Mouse (Mus musculus) CH12.LX (cell line): ENCODE data around the gene Abhd16b.

Source experiments
- CTCF ChIP-seq, 2 experiments: IDR thresholded peaks in 1 of 2; conservative IDR thresholded peaks in 1 of 2; 2 replicates each; pipeline ENCODE4 v1.5.1; 2011 to 2012; ENCODE audit warnings: low read depth in 2 of 2, low read length in 2 of 2, improper control_type of control experiment in 1 of 2, inconsistent platforms in 1 of 2, mild to moderate bottlenecking in 1 of 2, moderate library complexity in 1 of 2
- ELF1 ChIP-seq: IDR thresholded peaks from 2 replicates; pipeline ENCODE4 v1.6.1; 2014; ENCODE audit warnings: low read depth, mild to moderate bottlenecking, inconsistent platforms, low read length, improper control_type of control experiment
- EP300 ChIP-seq: IDR thresholded peaks from 2 replicates; pipeline ENCODE4 v1.6.1; 2011; ENCODE audit warnings: low read length, improper control_type of control experiment
- JUND ChIP-seq: conservative IDR thresholded peaks from 2 replicates; pipeline ENCODE4 v1.6.1; 2011; ENCODE audit warnings: low read depth, low read length, improper control_type of control experiment
- MAX ChIP-seq: IDR thresholded peaks from 2 replicates; pipeline ENCODE4 v1.6.1; 2011; ENCODE audit warnings: low read length, improper control_type of control experiment
- MAZ ChIP-seq: IDR thresholded peaks from 2 replicates; pipeline ENCODE4 v1.6.1; 2012; ENCODE audit warnings: low read depth, mild to moderate bottlenecking, inconsistent platforms, low read length, improper control_type of control experiment, moderate library complexity
- NRF1 ChIP-seq: IDR thresholded peaks from 2 replicates; pipeline ENCODE4 v1.6.1; 2014; ENCODE audit warnings: low read depth, mild to moderate bottlenecking, inconsistent platforms, low read length, improper control_type of control experiment, moderate library complexity
- POLR2A ChIP-seq: IDR thresholded peaks from 2 replicates; pipeline ENCODE4 v1.6.1; 2011; ENCODE audit warnings: low read depth, mild to moderate bottlenecking, improper control_type of control experiment, low read length
- POLR2AphosphoS2 ChIP-seq: IDR thresholded peaks from 2 replicates; pipeline ENCODE4 v1.6.1; 2011; ENCODE audit warnings: low read depth, low read length, improper control_type of control experiment
- RAD21 ChIP-seq: IDR thresholded peaks from 2 replicates; pipeline ENCODE4 v1.6.1; 2011; ENCODE audit warnings: low read depth, mild to moderate bottlenecking, low read length, improper control_type of control experiment, moderate library complexity
- UBTF ChIP-seq: IDR thresholded peaks from 2 replicates; pipeline ENCODE4 v1.6.1; 2012; ENCODE audit warnings: low read depth, mild to moderate bottlenecking, inconsistent platforms, low read length, improper control_type of control experiment, moderate library complexity
- ZNF384 ChIP-seq: IDR thresholded peaks from 2 replicates; pipeline ENCODE4 v1.6.1; 2012; ENCODE audit warnings: low read depth, low read length, improper control_type of control experiment, inconsistent platforms

DNA sequence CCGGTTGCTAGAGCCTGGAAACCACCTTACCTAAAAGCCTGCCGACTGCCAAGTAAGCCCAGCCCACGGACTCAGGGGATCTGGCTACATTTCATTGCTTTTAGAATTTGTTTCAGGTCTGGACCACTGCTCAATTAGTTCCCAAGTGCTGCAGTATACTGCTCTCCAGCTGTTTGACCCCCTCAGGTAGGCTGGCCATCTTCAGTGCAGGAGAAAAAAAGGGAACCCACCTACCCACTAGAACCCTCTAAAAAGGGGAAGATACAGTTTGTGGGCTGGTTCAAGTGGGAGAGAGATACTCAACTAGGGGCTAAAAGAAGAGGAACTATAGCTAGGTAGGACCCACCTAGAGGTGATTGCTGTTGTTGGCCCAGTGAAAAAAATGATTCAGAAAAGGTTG, 800 bp upstream of the Abhd16b start:
- no peak for TF ChIP-seq ELF1
- no peak for TF ChIP-seq CTCF (conservative IDR thresholded peaks at IDR 0.05 in 1 of 2, IDR thresholded peaks at IDR 0.05 in 1 of 2; ENCODE audit: low read depth in 2 of 2, low read length in 2 of 2)
- TF ChIP-seq NRF1 = no peak
- no peak for TF ChIP-seq JUND
- no peak for TF ChIP-seq POLR2AphosphoS2
- no peak for TF ChIP-seq ZNF384
- TF ChIP-seq UBTF = no peak
- TF ChIP-seq MAZ = no peak
- TF ChIP-seq POLR2A = no peak
- TF ChIP-seq RAD21 = no peak
- no peak for TF ChIP-seq EP300
- no peak for TF ChIP-seq MAX
